Mouse (Mus musculus): ENCODE results near the gene Try4. TPM values are rescaled to one million over a fixed set of nuclear protein-coding genes. Genes with fewer than 3 reads are reported as not detected.

The Try4 gene
- polyA plus RNA-seq (2021; fragmentation: Nextera tagmentation): not detected in 2 replicates
- long read RNA-seq, experiment 1: 0 reads
- long read RNA-seq, experiment 2: 0 reads

DNA sequence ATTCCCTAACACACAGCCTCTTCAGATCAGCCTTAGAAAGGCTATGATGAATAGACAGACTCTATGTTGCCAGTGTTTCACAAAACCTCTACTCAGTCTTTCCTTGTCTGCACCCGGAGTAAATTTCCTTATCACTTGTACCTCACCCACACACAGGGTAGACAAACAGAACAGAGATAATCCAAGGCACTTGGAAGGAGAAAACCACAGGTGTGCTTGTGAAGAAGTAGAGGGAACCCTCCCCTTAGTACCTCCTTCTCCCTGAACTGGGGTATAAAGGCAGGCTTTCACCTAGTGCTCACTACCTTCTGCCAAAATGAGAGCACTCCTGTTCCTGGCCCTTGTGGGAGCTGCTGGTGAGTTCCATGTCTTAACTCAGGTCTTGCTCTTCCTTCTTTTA lies at the start of gene Try4:
TSS of gene Try4 (plus strand) at position 301 of the 400 bp plus-strand sequence.

GRCm38 (mm10) chr6:41316741-41317140 lies 14.7 kb downstream of the Try4 start, which contains the start of gene Try5:
Gene Try5, minus strand, starts transcription at chr6:41316841.

DNA sequence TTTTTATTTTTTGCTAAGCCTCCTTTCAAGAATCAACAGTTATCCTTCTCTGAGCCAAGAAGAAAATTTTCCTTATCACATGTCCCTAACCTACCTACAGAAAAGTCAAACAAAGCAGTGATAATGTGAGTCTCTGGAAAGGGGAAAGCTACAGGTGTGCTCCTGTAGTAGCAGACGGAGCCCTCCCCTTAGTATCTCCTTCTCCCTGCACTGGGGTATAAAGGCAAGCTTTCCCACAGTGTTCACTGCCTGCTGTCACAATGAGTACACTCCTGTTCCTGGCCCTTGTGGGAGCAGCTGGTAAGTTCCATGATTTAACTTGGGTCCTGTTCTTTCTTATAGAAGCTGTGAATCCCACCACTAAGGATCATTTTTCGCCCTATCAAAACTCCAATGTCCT lies 51.9 kb downstream of the Try4 start, which contains the start of gene Try10:
TSS of gene Try10 (plus strand) at position 174 of the 400 bp plus-strand sequence.

Other genes starting within 250 kb of the Try4 start
- not detected in 2 replicates for gene Try5, start 14.6 kb downstream of the Try4 start, polyA plus RNA-seq (2021; fragmentation: Nextera tagmentation)
- not detected in 2 replicates for gene Try10, start 51.8 kb downstream of the Try4 start, polyA plus RNA-seq (2021; fragmentation: Nextera tagmentation)
- not detected in 2 replicates for gene Prss3, start 75.4 kb downstream of the Try4 start, polyA plus RNA-seq (2021; fragmentation: Nextera tagmentation)
- not detected in 2 replicates for gene Gm5771, start 90.1 kb downstream of the Try4 start, polyA plus RNA-seq (2021; fragmentation: Nextera tagmentation)
- 2.6 and 2.8 TPM in 2 replicates for gene Gm10334, start 143.9 kb downstream of the Try4 start, polyA plus RNA-seq (2021; fragmentation: Nextera tagmentation)
- gene Prss1, start 156.7 kb downstream of the Try4 start, polyA plus RNA-seq (2021; fragmentation: Nextera tagmentation): not detected in 2 replicates
- gene Prss2, start 219.5 kb downstream of the Try4 start, polyA plus RNA-seq (2021; fragmentation: Nextera tagmentation): not detected in 2 replicates